Mouse (Mus musculus): Measurements from ENCODE around the gene Padi3. TPM values are rescaled to one million over a fixed set of nuclear protein-coding genes. Genes with fewer than 3 reads are reported as not detected.

The Padi3 gene
- polyA plus RNA-seq, 1 experiment from 2014 or later, result not detected

DNA sequence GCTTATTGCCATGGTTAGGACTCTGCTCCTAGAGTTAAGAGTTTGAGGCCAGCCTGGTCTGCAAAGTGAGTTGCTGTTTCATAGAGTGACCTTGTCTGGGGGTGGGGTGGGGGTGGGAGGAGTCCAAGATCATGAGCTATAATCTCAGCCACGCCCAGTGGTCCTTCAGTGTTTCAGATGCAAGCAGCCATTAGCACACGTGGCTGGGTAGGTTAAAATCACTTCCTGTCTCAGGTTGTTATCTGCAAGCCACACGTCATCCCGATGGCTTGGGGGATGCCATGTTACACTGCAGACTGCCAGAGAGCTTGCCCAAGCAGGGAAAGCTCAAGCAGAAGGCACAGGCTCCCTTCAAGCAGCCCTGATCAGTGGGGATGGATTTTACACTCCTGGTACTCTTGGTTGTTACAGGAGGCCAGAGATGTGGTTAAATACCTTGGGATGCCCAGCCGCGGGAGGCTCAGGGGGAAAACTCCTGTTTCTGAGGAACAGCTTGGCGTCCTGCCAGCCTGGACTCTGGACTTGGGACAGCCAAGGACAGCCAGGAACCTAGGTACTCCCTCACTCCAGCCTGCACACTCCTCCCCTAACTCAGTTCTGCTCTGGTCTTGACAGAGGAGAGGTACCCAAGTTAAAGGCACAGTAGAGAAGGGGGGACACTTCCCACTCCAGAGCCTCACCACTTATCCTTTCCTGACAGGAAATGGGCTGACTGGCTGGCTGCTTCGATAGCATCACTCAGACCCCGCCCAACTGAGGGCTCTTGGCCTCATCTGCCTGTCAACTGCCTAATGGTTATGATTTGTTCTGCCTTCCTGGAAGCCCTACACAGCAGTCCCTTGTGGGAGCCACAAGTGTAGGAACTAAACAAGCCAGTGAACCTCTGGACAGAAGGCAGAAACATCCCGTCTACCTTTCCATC, 5.8 kb upstream of the Padi3 start:
- TF ChIP-seq CTCF (IDR thresholded peaks at IDR 0.05), result no peak
- ATAC-seq (no peak), DNase-seq (ENCODE audit: low read depth, low spot score) (no peak)
- POLR2A ChIA-PET, result no interaction called here
- CTCF ChIA-PET, result interaction anchor here (1.2 to 1.4 kb wide), 2 partner anchors 59 to 86 kb away, joined by 3 read pairs; no protein-coding TSS in a partner anchor
- in situ Hi-C loops (cut with MboI; ENCODE audit: low pct_unique_long_range_greater_than_20kb), result no loop called here
- H3K27me3 ChIP-seq, result no peaks in the 10 kb centered on the region

GRCm38 (mm10) chr4:140815496-140815895, 5.0 kb upstream of the Padi3 start:
- no peak for DNase-seq (ENCODE audit: low read depth, low spot score)
- in situ Hi-C loops (cut with MboI; ENCODE audit: low pct_unique_long_range_greater_than_20kb), result no loop called here
- no peaks in the 10 kb centered on the region for H3K27me3 ChIP-seq
- POLR2A ChIA-PET, result interaction anchor here (0.6 kb wide), 1 partner anchor 186 kb away, joined by 3 read pairs; no protein-coding TSS in a partner anchor
- CTCF ChIA-PET, result interaction anchor here (0.7 kb wide), 1 partner anchor 36 kb away, joined by 3 read pairs; no protein-coding TSS in a partner anchor
- no peak for ATAC-seq
- TF ChIP-seq CTCF (IDR thresholded peaks at IDR 0.05), result no peak

- TF ChIP-seq CTCF (IDR thresholded peaks at IDR 0.05), result no peak
- ATAC-seq (no peak), DNase-seq (ENCODE audit: low read depth, low spot score) (no peak)
- in situ Hi-C loops (cut with MboI; ENCODE audit: low pct_unique_long_range_greater_than_20kb), result no loop called here
- no peaks in the 10 kb centered on the region for H3K27me3 ChIP-seq
- ChIA-PET POLR2A (interaction anchor here (0.6 kb wide), 1 partner anchor 185 kb away, joined by 3 read pairs; no protein-coding TSS in a partner anchor), CTCF (interaction anchor here (0.7 to 1.2 kb wide), 2 partner anchors 37 to 140 kb away, joined by 3 read pairs; no protein-coding TSS in a partner anchor)
Measured at GRCm38 (mm10) chr4:140814241-140815225, 4.1 kb upstream of the Padi3 start.

DNA sequence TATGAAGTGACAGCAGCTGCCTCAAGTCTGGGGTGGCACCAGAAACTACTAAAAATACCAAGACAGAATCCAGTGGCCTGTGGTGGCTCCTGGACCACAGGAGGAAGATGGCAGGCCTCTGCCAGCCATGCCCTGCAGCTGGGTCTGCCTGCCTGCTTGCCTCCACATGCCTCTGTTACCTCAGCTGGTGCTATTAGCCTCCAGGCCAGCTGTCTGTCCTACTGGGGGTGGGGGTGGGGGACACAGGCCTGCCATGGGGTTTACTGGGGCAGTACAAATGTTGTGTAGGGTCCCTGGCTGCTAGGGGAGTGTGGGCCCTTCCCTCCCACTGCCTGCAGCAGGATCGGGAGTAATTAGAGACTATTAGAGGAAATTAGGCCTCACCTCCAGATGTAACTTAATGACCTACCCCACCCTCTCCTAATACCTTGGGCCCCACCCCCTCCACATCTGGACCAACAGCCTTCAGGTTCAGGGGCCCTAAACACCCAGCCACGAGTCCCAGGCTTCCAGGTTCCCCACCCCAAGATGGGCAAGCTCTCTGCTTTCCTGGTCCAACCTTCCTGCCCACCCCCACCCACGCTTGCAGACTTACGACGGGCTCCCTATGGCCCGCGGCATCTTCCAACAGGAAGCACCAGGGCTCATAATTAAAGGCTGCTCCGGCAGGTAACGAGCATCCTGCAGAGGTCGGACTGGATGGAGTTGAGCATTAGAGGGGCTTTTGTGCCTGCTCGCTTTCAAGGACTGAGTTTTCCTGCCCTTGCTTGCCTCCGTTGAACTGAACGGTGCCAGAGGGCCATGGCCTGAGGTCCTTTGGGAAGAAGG, 3.1 kb upstream of the Padi3 start:
- ChIA-PET POLR2A (no interaction called here), CTCF (interaction anchor here (1.2 kb wide), 1 partner anchor 141 kb away, joined by 3 read pairs; no protein-coding TSS in a partner anchor)
- DNase-seq (ENCODE audit: low read depth, low spot score) (no peak), ATAC-seq (no peak)
- no peak for TF ChIP-seq CTCF (IDR thresholded peaks at IDR 0.05)
- in situ Hi-C loops (cut with MboI; ENCODE audit: low pct_unique_long_range_greater_than_20kb), result no loop called here
- no peaks in the 10 kb centered on the region for H3K27me3 ChIP-seq

GRCm38 (mm10) chr4:140812609-140813008, 2.2 kb upstream of the Padi3 start:
- DNase-seq (ENCODE audit: low read depth, low spot score), result no peak
- no peaks in the 10 kb centered on the region for H3K27me3 ChIP-seq
- no peak for ATAC-seq
- CTCF ChIA-PET, result no interaction called here
- in situ Hi-C loops (cut with MboI; ENCODE audit: low pct_unique_long_range_greater_than_20kb), result no loop called here
- TF ChIP-seq CTCF (IDR thresholded peaks at IDR 0.05), result no peak
- POLR2A ChIA-PET, result no interaction called here

DNA sequence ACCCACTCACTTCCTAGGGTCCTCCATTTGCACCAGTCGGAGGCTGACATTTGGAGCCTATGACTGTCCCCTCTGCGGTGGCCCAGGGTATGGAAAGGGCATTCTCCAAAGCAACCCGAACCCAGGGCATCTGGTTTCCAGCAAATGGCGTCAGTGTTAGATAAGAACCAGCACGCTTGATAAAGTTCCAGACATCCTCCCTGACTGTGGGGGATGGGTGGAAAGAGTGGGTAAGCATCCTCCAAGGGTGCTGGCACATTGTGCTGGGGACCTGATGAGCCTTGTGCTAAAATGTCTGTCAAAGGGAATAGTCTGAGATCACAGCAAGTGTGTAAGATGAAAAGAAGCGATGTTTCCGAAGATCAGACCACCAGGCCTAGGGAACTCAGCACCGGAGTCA, 1.7 kb upstream of the Padi3 start:
- no peaks in the 10 kb centered on the region for H3K27me3 ChIP-seq
- CTCF ChIA-PET, result no interaction called here
- ATAC-seq, result no peak
- POLR2A ChIA-PET, result no interaction called here
- in situ Hi-C loops (cut with MboI; ENCODE audit: low pct_unique_long_range_greater_than_20kb), result no loop called here
- no peak for DNase-seq (ENCODE audit: low read depth, low spot score)
- no peak for TF ChIP-seq CTCF (IDR thresholded peaks at IDR 0.05)

DNA sequence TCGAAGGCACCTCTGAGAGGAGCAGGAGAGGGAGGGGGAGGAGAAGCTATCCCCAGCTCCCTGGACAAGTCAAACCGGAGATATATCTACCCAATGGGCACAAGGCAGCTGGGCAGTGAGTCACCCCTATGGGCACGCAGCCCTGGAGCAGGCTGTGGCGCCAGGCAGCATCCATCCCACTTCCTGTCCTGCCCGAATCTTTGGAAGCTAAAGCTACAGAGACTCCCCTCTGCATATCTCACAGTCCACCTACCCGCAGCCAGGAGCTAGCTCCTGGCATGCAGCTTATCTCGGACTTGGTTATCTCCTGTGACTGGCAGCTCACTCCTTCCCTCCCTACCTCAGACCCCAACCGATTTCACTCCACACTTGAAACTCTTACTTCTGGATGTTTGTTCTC, 1.3 kb downstream of the Padi3 start:
- H3K27me3 ChIP-seq, result no peaks in the 10 kb centered on the region
- ATAC-seq (no peak), DNase-seq (ENCODE audit: low read depth, low spot score) (no peak)
- CTCF ChIA-PET, result no interaction called here
- in situ Hi-C loops (cut with MboI; ENCODE audit: low pct_unique_long_range_greater_than_20kb), result no loop called here
- TF ChIP-seq CTCF (IDR thresholded peaks at IDR 0.05), result no peak
- POLR2A ChIA-PET, result no interaction called here

DNA sequence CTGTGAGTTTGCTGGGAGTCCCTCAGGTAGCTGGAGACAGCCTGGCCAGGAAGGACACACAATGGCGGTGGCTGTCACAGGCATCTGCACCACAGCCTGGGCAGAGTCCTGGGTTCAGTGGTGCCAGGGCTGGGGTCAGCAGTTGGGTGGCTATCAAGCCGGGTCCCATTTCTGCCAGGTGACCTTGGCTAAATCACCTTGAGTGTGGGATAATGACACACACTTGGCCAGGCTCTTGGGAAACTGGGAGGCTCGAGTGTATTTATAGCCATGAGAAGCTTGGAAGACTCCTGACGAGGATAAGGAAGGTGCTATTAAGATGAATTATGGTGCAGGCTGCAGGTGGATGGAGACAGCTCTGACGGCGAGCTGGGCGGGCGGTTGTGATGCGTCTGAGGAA, 5.8 kb downstream of the Padi3 start:
- in situ Hi-C loops (cut with MboI; ENCODE audit: low pct_unique_long_range_greater_than_20kb), result no loop called here
- POLR2A ChIA-PET, result no interaction called here
- ATAC-seq, result no peak

GRCm38 (mm10) chr4:140801364-140801763, 9.1 kb downstream of the Padi3 start:
- no peak for DNase-seq (ENCODE audit: low read depth, low spot score)
- CTCF ChIA-PET, result interaction anchor here (1.3 kb wide), 1 partner anchor 15 kb away, joined by 3 read pairs; no protein-coding TSS in a partner anchor
- in situ Hi-C loops (cut with MboI; ENCODE audit: low pct_unique_long_range_greater_than_20kb), result no loop called here
- H3K27me3 ChIP-seq, result no peaks in the 10 kb centered on the region
- POLR2A ChIA-PET, result no interaction called here
- ATAC-seq, result no peak
- TF ChIP-seq CTCF (IDR thresholded peaks at IDR 0.05), result no peak

More for the DNA sequence above, 5.8 kb downstream of the Padi3 start:
- no peaks in the 10 kb centered on the region for H3K27me3 ChIP-seq
- DNase-seq (ENCODE audit: low read depth, low spot score), result no peak
- TF ChIP-seq CTCF (IDR thresholded peaks at IDR 0.05), result no peak
- CTCF ChIA-PET, result no interaction called here

DNA sequence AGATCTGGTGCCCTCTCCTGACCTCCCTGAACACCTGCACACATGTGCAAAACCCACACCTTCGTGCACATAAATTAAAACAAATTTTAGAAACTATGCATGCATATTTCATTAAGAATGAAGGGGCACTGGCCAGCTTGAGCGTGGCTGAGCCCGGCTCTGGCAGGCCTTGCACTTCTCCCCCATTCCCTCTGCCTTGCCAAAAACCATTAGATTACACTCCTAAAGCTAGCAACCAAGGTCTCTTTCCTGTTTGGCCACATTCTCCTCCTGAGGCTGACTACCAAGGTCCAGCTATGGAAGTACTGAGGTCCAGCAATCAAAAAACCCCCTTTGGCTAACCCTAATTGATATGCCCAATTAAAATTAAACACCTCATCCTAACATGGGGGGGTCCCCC, 13.7 kb downstream of the Padi3 start:
- POLR2A ChIA-PET, result no interaction called here
- no peak for DNase-seq (ENCODE audit: low read depth, low spot score)
- no peak for TF ChIP-seq CTCF (IDR thresholded peaks at IDR 0.05)
- CTCF ChIA-PET, result no interaction called here
- in situ Hi-C loops (cut with MboI; ENCODE audit: low pct_unique_long_range_greater_than_20kb), result loop anchor here (10.0 kb wide), 1 partner anchor 88 kb away; no protein-coding TSS in a partner anchor
- ATAC-seq, result no peak
- H3K27me3 ChIP-seq, result no peaks in the 10 kb centered on the region

Data from Patski (cell line).